Mouse (Mus musculus) urinary bladder, postnatal 14 days (tissue): Measurements from ENCODE around the gene Atp6v1c2.

ENCODE experiments used
- DNase-seq: peaks from one replicate; pipeline ENCODE4 v3.0.0; 2021; ENCODE audit warnings: low spot score

The Atp6v1c2 gene

GRCm38 (mm10) chr12:17333459-17333858 is 4.3 kb upstream of the Atp6v1c2 start:
- DNase-seq: no peak

- peak; percentile 26 for DNase-seq
Observed at GRCm38 (mm10) chr12:17324549-17325470, 4.3 kb downstream of the Atp6v1c2 start.

GRCm38 (mm10) chr12:17318453-17318852 is 10.7 kb downstream of the Atp6v1c2 start:
- DNase-seq: no peak

GRCm38 (mm10) chr12:17317970-17318369 is 11.2 kb downstream of the Atp6v1c2 start:
- no peak for DNase-seq

- no peak for DNase-seq
Observed at GRCm38 (mm10) chr12:17316096-17316495, 13.1 kb downstream of the Atp6v1c2 start.

GRCm38 (mm10) chr12:17310852-17311839 is 18.0 kb downstream of the Atp6v1c2 start:
- DNase-seq: no peak

- DNase-seq: no peak
Observed at GRCm38 (mm10) chr12:17308246-17308645, 20.9 kb downstream of the Atp6v1c2 start.

- DNase-seq: peak; percentile 14
Observed at GRCm38 (mm10) chr12:17305445-17305844, 23.7 kb downstream of the Atp6v1c2 start.

- no peak for DNase-seq
Observed at GRCm38 (mm10) chr12:17299902-17300301, 29.3 kb downstream of the Atp6v1c2 start.

- DNase-seq: no peak
Observed at GRCm38 (mm10) chr12:17296899-17297298, 32.3 kb downstream of the Atp6v1c2 start.

- no peak for DNase-seq
Observed at GRCm38 (mm10) chr12:17290569-17290968, 38.6 kb downstream of the Atp6v1c2 start.

- no peak for DNase-seq
Observed at GRCm38 (mm10) chr12:17289913-17290312, 39.2 kb downstream of the Atp6v1c2 start.

GRCm38 (mm10) chr12:17289060-17289459 is 40.1 kb downstream of the Atp6v1c2 start:
- DNase-seq: no peak

GRCm38 (mm10) chr12:17288496-17288895 is 40.7 kb downstream of the Atp6v1c2 start:
- DNase-seq: no peak

GRCm38 (mm10) chr12:17273841-17274240 is 55.3 kb downstream of the Atp6v1c2 start:
- no peak for DNase-seq

- DNase-seq: peak; percentile 37
Observed at GRCm38 (mm10) chr12:17271272-17271671, 57.9 kb downstream of the Atp6v1c2 start.

- DNase-seq: no peak
Observed at GRCm38 (mm10) chr12:17267316-17267715, 61.8 kb downstream of the Atp6v1c2 start.

GRCm38 (mm10) chr12:17266673-17266990 is 62.5 kb downstream of the Atp6v1c2 start:
- no peak for DNase-seq

- DNase-seq: peak; percentile 93
Observed at GRCm38 (mm10) chr12:17265971-17266672, 63.0 kb downstream of the Atp6v1c2 start, which contains the start of gene Pdia6. Gene Pdia6 (plus strand): TSS chr12:17266545.

GRCm38 (mm10) chr12:17264826-17265225 is 64.3 kb downstream of the Atp6v1c2 start:
- DNase-seq: no peak

GRCm38 (mm10) chr12:17263881-17264280 is 65.3 kb downstream of the Atp6v1c2 start:
- DNase-seq: no peak

- no peak for DNase-seq
Observed at GRCm38 (mm10) chr12:17261005-17261404, 68.2 kb downstream of the Atp6v1c2 start.
